Mouse (Mus musculus) brain, embryonic 18.5 days (tissue): ENCODE measurements at regions not wholly inside any gene's neighbourhood (a gene's known extent, or its start where the extent isn't known, plus 50 kb on each side); places are given as distances from the start of the nearest gene placed in this dataset.
A peak's percentile ranks its signal among the peaks of the same experiment; 100 is the strongest.

Experiments used
- DNase-seq: peaks from one replicate; pipeline ENCODE4 v3.0.0-alpha.2; 2012; ENCODE audit warnings: low read depth, low spot score

DNA sequence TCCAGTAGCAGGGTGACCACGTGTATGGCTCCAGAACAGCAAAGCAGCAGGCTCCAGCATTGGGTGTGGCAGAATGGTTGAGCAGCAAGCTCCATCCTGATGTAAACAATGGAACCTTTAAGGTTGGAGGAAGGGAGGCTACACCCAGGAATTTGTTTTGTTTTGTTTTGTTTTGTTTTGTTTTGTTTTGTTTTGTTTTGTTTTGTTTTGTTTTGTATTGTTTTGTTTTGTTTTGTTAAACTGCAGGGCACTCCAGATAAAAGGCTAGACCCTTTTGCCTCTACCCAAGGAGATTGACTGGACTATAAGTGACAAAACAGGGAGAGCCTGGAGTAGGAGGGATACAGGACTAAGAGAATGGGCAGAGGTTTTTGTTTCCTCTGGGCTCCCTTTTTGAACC is 647.5 kb downstream of the Kcnj3 start:
- DNase-seq: no peak

DNA sequence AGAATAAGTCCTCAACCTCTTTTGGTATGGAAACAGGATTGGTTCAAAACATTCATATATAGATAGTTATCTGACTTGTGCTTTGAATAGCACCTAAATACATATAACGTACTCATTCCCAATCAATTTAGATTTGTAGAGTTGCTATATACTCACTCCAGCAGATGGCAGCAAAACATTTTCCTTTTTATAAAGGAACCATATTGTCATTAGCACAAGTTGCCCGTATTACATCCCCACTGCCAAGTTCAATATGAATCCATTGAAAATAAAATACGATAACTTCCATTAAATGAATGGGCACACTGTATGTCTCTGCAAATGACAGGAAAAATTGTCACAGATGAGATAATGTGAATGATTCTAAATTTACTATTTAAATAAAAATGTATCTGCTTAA is 673.8 kb downstream of the Kcnj3 start:
- DNase-seq: peak; percentile 49

DNA sequence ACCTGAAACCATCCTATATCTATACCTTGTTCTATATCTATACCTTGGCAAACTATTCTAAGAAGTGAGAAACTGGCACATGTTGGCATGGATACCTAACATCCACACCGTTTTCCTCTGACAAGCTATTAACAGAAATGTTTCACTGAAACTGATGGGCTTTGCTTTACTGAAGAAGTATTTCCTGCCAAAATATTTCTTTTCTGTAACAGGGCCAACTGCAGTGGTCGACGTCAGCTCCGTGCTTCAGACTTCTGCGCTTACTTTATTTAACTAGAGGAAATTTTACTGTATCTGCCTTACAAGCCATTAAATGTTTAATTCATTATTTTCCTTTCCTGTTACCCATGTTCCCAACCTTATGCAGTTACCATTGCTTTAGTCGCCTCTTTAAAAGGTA is 674.2 kb downstream of the Kcnj3 start:
- peak; percentile 14 for DNase-seq

DNA sequence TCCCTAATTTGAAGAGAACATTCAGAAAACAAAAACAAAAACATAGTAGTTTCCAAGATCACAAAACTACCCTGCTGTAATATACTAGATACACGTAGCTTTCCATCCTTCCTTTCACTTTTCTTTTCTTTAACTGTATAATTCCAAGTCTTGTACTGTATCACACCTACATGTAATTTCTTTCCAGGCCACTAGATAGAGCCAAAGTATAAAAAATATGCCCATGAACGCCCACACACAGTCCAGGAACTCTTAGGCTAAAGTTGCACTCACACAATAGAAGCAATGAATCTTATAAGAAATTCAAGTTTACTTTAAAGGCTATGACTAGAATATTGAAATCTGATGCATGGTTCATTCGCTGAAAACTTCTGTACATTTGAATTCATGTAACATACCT is 678.7 kb downstream of the Kcnj3 start:
- peak; percentile 55 for DNase-seq

DNA sequence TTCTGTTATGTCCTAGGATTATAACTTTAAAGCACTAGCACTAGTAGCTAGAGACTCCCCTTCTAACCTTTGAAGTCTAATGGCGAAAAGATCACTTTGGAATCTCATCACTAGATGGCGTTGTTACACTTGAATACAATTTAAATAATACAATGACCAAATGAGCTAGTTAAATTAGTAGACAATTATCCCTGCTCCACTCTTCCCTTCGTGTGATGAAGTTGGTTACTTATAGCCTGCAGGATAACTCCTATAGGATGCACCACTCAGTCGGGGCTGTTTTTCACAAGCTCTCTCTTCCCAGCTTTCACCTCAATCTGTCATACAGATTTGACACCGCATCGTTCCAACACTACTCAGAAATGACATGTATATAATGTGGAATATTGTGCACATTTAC is 683.6 kb downstream of the Kcnj3 start:
- DNase-seq: peak; percentile 50

DNA sequence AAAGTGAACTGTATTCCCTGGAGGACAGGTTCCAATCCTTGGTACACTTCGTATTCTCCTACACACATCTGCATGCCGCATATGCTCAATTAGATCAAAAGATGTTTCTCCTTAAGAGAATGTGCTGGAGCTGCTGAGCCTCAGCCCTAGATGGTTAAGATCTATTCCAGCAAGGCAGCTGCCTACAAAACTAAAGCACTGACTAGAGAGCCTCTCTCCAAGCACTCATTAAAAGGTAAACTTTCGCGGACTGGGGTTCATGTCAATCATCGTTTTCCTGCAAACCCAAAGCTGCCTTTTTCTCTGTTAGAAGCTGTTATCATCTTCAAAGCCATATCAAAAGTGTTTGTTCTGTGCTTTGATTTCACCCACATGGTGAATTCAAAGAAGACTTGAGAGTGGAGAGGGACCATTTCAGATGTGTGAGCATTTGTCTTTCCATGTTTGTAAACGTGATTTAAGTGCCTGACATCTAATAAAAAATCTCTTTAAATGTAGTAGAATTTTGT is 711.4 kb downstream of the Kcnj3 start:
- DNase-seq: no peak

DNA sequence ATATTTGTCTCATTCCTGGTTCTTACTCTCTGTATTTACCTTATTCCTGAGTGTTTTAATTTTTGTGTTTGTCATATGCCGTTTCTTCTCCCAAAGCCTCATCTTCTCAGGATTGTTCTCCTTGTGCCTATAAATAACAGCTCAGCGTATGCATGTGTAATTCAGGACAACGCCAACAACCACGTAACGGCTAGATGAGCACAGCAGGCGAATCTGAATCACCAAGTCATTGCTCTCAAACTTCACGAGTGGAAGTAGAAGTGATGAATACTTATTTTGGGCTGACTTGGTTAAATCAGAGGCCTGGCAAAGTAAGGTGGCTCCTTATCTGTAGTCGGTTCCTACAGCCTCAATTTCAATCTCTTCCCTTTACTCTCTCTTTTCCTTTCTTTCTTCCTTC is 760.7 kb downstream of the Kcnj3 start:
- DNase-seq: no peak

DNA sequence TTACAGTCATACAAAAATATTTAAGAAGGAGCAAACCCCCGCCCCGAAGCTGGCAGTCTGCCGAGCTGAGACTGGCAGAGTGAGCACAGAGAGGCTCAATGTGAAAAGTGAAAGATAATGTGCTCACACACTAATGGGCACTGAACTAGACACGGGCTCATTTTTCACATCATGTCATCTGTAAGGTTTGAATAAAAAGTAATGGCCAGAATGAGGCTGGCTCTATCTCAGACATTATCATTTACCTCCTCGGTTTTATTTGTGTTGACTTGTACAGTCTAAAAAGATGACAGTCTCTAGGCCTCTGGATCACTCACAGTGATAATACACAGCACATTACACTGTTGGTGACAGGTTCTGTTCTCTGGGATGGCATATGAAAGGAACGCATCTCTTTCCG is 791.7 kb downstream of the Kcnj3 start:
- no peak for DNase-seq

DNA sequence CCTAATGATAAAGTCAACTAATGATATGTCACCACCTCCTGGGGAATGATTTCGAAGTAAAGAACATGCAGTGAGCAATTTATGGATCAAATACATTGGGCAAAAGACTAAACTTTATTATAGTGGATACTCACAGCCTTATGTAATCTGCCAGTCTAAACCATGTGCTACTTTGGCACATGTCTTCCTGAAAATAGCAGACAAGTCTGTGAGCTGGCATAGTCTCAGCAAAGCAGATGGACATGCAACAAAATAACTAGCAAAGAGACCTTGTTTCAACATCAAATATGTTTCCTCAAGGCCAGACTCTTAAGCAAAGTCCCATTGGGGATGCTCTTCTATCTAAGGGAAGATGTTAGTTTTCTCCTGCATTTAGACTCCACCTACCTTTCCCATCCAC is 797.3 kb downstream of the Kcnj3 start:
- DNase-seq: peak; percentile 30

DNA sequence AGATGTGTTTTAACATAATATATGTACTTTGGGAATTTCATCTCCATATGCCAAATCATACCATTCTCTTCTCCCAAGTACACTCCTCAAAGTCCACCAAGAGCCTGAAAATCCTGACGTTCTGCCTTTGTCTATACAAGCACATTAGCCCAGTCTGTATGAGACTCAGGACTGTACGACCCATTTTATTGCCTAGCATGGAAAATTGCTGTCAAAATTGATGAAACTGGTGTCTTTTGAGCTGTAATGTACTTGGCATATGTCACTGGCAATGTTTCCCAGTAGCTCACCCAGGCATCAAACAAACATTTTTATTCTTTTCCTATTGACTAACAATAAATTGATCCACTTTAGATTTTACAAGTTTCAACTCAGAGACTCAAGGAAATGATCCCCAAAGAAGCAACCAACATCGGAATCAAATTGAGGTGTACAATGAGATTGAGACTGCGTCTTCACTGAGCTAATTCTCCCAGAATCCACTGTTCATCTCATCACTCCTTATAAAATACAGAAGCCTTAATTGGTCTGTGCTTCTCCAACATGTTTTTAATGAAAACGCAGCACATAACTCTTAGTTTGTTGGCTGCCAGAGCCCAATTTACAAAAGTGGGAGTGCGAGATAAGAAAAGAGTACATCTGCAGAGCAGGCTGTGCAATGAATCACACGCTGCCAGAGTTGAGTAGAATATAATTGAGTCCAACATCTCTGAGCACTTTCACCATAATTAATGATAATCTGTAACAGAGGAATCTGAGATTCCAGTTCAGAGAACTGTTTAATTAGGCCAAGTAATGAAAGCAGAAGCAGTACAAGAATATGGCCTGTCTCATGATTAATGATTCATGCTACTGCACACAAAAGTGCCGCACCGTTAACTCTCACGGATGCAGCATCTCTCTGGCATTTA is 821.5 kb downstream of the Kcnj3 start:
- peak; percentile 34 for DNase-seq

DNA sequence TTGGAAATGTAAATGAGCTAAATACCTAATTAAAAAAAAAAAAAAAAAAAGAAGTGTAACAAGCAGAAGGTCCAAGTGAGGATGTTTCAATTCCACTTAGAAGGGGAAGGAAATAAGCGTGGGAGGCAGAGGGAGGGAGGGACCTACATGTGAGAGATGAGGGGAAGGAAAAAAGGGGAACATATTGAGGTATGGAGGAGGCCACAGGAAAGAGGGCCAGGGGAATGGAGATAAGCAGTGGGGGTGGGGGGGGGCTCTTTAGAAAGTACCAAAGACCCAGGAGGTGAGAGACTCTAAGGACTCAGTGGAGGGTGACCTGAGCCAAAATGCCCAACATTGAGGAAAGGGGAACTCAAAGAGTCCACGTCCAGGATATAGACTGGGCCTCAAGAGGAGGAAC is 818.9 kb downstream of the Nr4a2 start:
- DNase-seq: no peak

DNA sequence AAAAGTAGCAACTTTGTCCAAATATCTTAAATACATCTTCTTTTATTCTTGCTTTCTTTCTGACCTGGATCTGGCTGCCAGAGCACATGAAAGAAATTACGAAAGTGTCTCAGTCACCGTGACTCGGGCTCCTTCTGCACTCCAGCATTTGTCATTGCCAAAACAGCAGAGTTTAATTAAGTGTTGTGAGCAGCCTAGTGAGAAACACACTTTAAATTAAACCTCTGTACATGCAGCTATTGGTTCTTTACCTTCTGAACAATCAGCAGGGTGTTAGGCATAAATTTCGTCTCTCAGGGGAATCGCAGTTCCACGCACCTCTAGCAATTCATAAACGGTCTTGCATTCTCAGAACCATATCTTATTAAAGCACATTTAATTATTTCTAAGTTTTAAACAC is 802.1 kb downstream of the Nr4a2 start:
- DNase-seq: no peak

DNA sequence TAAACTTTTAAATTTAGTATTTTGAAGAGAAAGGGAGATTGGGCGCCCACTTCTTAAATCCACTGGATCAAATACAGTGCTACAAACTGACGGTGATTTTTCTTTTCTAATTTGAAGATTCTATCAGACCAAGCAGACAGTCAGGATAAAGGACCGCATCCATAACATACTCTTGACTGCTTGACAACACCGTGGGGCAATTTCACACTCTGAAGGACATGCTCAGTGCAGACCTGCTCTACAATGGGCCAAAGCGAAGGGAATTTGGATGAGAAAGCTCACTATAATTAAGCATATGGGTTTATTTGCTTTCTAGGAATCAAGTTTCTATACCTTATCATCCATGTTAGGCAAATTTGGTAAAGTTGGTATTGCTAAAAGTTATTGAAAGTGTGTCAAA is 801.3 kb downstream of the Nr4a2 start:
- DNase-seq: no peak

DNA sequence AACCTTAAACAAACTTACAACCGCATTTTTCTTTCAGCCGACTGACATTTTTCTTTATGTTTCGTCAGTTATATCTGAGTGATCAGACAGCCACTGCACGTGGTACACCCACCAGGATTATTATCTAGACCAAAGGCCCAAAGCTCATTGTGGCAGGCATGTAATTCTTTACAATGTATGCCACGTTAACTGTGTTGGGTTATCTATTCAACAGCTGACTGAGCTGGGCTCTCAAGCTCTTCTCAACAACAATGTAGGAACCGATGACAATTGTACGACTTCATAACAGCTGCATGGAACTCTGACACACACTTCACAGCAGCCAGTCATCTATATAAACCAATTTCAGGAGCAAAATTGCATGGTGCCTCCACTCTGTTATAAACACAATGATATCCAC is 787.8 kb downstream of the Nr4a2 start:
- no peak for DNase-seq

DNA sequence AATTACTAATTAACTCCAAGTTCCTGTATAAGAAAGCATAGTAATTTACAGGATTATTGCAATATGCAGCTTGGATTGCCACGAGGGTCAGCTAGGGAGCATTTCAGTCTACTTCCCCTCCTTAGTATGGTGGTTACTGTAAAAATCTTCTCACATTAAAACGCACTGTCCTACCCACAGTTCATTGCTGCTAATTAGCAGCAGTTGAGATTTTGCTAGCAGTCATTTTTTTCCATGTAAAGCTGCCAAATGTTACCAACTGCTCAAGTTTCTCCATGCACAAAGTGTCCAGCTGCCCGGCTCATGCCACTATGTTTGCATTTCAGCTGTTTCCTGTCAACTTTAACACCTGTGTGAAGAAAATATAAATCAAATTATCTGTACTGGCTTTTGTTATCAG is 759.7 kb downstream of the Nr4a2 start:
- no peak for DNase-seq
